Mouse (Mus musculus): ENCODE results near the gene Hexb.

DNA sequence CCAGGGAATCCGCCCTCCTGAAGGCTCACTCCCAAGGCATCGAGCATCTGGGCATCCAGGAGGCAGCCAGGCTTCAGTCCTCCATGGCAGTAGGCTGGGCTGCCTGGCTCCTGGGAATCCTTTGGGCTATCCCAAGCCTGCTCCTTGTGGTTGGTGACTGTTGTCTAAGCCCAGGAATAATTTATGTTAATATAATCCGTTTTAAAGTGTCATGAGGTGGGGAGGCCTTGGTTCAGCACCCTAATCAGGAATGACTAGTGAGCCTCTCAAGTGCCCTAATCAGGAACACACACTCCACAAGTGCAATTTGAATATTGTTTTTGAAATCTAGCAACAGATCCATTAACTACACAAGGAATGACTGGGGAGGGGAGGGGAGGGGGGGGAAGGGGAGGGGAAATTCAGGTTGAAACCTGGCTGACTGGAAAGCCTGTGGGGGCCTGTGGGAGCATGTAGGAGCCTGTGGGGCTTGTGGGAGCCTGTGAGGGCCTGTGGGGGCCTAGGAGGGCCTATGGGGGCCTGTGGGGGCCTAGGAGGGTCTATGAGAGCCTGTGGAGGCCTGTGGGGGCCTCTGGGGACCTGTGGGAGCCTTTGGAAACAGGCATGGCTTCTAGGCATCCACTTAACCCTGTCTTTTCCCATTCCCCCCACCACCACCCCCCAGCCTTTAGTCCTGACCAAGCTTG, 16.6 kb upstream of the Hexb start:
- no peak for TF ChIP-seq EP300 (IDR thresholded peaks at IDR 0.05)
- no peak for TF ChIP-seq CTCF (IDR thresholded peaks at IDR 0.05)
